Mouse (Mus musculus): ENCODE measurements around the gene Art3. TPM values are rescaled to one million over a fixed set of nuclear protein-coding genes. Genes with fewer than 3 reads are reported as not detected.

The Art3 gene
- polyA plus RNA-seq, 1 experiment from 2014 or later, result 6.8 TPM

GRCm38 (mm10) chr5:92457410-92457809 is 125.8 kb downstream of the Art3 start:
- Histone ChIP-seq H3K27me3 (ENCODE audit: control insufficient read depth, insufficient read depth, low read length) (no peaks in the 10 kb centered on the region), H3K4me1 (ENCODE audit: control insufficient read depth, insufficient read depth, low read length) (no peaks in the 10 kb centered on the region), H3K9ac (ENCODE audit: low read length) (no peak overlapping the region), H3K36me3 (ENCODE audit: control insufficient read depth, insufficient read depth, low read length) (no peaks in the 10 kb centered on the region), H3K4me3 (ENCODE audit: low read depth, low read length) (no peak overlapping the region), H3K9me3 (ENCODE audit: control insufficient read depth, low read length) (no peaks in the 10 kb centered on the region), H3K27ac (ENCODE audit: low read depth, low read length) (no peak overlapping the region), H3K4me2 (ENCODE audit: low read depth) (no peak overlapping the region)
- WGBS, result 83% methylated on average over 2 of the region's 2 CpGs
- ATAC-seq (ENCODE audit: insufficient read depth, low FRiP score, low TSS enrichment) (no peak), DNase-seq (ENCODE audit: low spot score) (no peak)

GRCm38 (mm10) chr5:92458726-92459125 is 127.1 kb downstream of the Art3 start:
- ATAC-seq (ENCODE audit: insufficient read depth, low FRiP score, low TSS enrichment) (no peak), DNase-seq (ENCODE audit: low spot score) (no peak)
- H3K27me3 ChIP-seq (ENCODE audit: control insufficient read depth, insufficient read depth, low read length), result no peaks in the 10 kb centered on the region
- H3K9ac ChIP-seq (ENCODE audit: low read length), result no peak overlapping the region
- no peaks in the 10 kb centered on the region for H3K4me1 ChIP-seq (ENCODE audit: control insufficient read depth, insufficient read depth, low read length)
- H3K9me3 ChIP-seq (ENCODE audit: control insufficient read depth, low read length), result no peaks in the 10 kb centered on the region
- no peak overlapping the region for H3K27ac ChIP-seq (ENCODE audit: low read depth, low read length)
- H3K36me3 ChIP-seq (ENCODE audit: control insufficient read depth, insufficient read depth, low read length), result no peaks in the 10 kb centered on the region
- H3K4me2 ChIP-seq (ENCODE audit: low read depth), result no peak overlapping the region
- WGBS, result 50% methylated on average over 5 of the region's 5 CpGs
- H3K4me3 ChIP-seq (ENCODE audit: low read depth, low read length), result no peak overlapping the region

GRCm38 (mm10) chr5:92461321-92461720 is 129.7 kb downstream of the Art3 start:
- Histone ChIP-seq H3K36me3 (ENCODE audit: control insufficient read depth, insufficient read depth, low read length) (no peaks in the 10 kb centered on the region), H3K9me3 (ENCODE audit: control insufficient read depth, low read length) (no peaks in the 10 kb centered on the region), H3K27ac (ENCODE audit: low read depth, low read length) (no peak overlapping the region), H3K27me3 (ENCODE audit: control insufficient read depth, insufficient read depth, low read length) (no peaks in the 10 kb centered on the region), H3K4me3 (ENCODE audit: low read depth, low read length) (no peak overlapping the region), H3K4me1 (ENCODE audit: control insufficient read depth, insufficient read depth, low read length) (no peaks in the 10 kb centered on the region), H3K9ac (ENCODE audit: low read length) (no peak overlapping the region), H3K4me2 (ENCODE audit: low read depth) (no peak overlapping the region)
- peak; percentile 56 for DNase-seq (ENCODE audit: low spot score)
- ATAC-seq (ENCODE audit: insufficient read depth, low FRiP score, low TSS enrichment), result no peak
- WGBS, result 17% methylated on average over 5 of the region's 5 CpGs

Small RNA genes lying within 50 kb of the gene (microRNA-seq; reads per million reads assigned to microRNA genes)
- gene Mir6415, result not detected

Other genes with a start within 250 kb of the Art3 start
- gene G3bp2, start 248.1 kb upstream of the Art3 start, polyA plus RNA-seq (2014; fragmentation: Nextera tagmentation; extraction: Ambion mirVana), result 301 and 308 TPM in 2 replicates
- gene Uso1, start 193.9 kb upstream of the Art3 start, polyA plus RNA-seq (2014; fragmentation: Nextera tagmentation; extraction: Ambion mirVana), result 26.9 and 28.1 TPM in 2 replicates
- gene U90926, start 116.4 kb upstream of the Art3 start, polyA plus RNA-seq (2014; fragmentation: Nextera tagmentation; extraction: Ambion mirVana), result not detected in 2 replicates
- not detected in 2 replicates for gene Ppef2, start 75.5 kb upstream of the Art3 start, polyA plus RNA-seq (2014; fragmentation: Nextera tagmentation; extraction: Ambion mirVana)
- 5.2 and 6.1 TPM in 2 replicates for gene Naaa, start 53.7 kb upstream of the Art3 start, polyA plus RNA-seq (2014; fragmentation: Nextera tagmentation; extraction: Ambion mirVana)
- 37.8 and 38.7 TPM in 2 replicates for gene Sdad1, start 21.3 kb upstream of the Art3 start, polyA plus RNA-seq (2014; fragmentation: Nextera tagmentation; extraction: Ambion mirVana)
- not detected in 2 replicates for gene Cxcl9, start 3.7 kb upstream of the Art3 start, polyA plus RNA-seq (2014; fragmentation: Nextera tagmentation; extraction: Ambion mirVana)
- 0.59 TPM in 1 of 2 replicates, not detected in the other for gene Cxcl10, start 17.1 kb downstream of the Art3 start, polyA plus RNA-seq (2014; fragmentation: Nextera tagmentation; extraction: Ambion mirVana)
- gene Nup54, start 103.4 kb downstream of the Art3 start, polyA plus RNA-seq (2014; fragmentation: Nextera tagmentation; extraction: Ambion mirVana), result 64.2 and 67.0 TPM in 2 replicates
- 12.4 and 13.2 TPM in 2 replicates for gene Scarb2, start 175.0 kb downstream of the Art3 start, polyA plus RNA-seq (2014; fragmentation: Nextera tagmentation; extraction: Ambion mirVana)
- gene Fam47e, start 223.2 kb downstream of the Art3 start, polyA plus RNA-seq (2014; fragmentation: Nextera tagmentation; extraction: Ambion mirVana), result not detected in 2 replicates

Data from neural tube, embryonic 11.5 days (tissue).